Mouse (Mus musculus) heart, embryonic 12.5 days (tissue): ENCODE measurements around the gene Cse1l. TPM values are rescaled to one million over a fixed set of nuclear protein-coding genes. Genes with fewer than 3 reads are reported as not detected.

Experiments used
- ATAC-seq: fragments of 200-750 bp; cut with Nextera tagmentation; 2 replicates; pipeline ENCODE4 v1.8.0; 2017; ENCODE audit warnings: moderate TSS enrichment, moderate library complexity; ENCODE audit not compliant: insufficient number of reproducible peaks, low FRiP score
- H3K27ac ChIP-seq: fragments of 300-500 bp; sonication (generic); 2 replicates; pipeline ENCODE4 v1.5.1; 2016; ENCODE audit warnings: mild to moderate bottlenecking, moderate library complexity; ENCODE audit not compliant: poor library complexity, severe bottlenecking
- H3K27me3 ChIP-seq: fragments of 300-500 bp; sonication (generic); replicated peaks from 2 replicates; pipeline ENCODE4 v1.6.1; 2016; ENCODE audit warnings: mild to moderate bottlenecking, moderate library complexity
- H3K36me3 ChIP-seq: fragments of 300-500 bp; sonication (generic); 2 replicates; pipeline ENCODE4 v1.6.1; 2016; ENCODE audit warnings: mild to moderate bottlenecking, moderate library complexity
- H3K4me1 ChIP-seq: fragments of 300-500 bp; sonication (generic); replicated peaks from 2 replicates; pipeline ENCODE4 v1.6.1; 2016; ENCODE audit warnings: mild to moderate bottlenecking
- H3K4me2 ChIP-seq: fragments of 300-500 bp; sonication (generic); 2 replicates; pipeline ENCODE4 v1.6.1; 2016; ENCODE audit warnings: mild to moderate bottlenecking, moderate library complexity
- H3K4me3 ChIP-seq: fragments of 300-500 bp; sonication (generic); 2 replicates; pipeline ENCODE4 v1.5.1; 2016; ENCODE audit warnings: mild to moderate bottlenecking
- H3K9ac ChIP-seq: fragments of 300-500 bp; sonication (generic); 2 replicates; pipeline ENCODE4 v1.6.1; 2016; ENCODE audit warnings: mild to moderate bottlenecking, moderate library complexity
- H3K9me3 ChIP-seq: fragments of 300-500 bp; sonication (generic); replicated peaks from 2 replicates; pipeline ENCODE4 v1.6.1; 2016; ENCODE audit warnings: mild to moderate bottlenecking, moderate library complexity
- WGBS: fragments of 180-500 bp; shearing (Covaris S2); methylation state at CpG from one replicate; pipeline ENCODE4 v1.1.7; 2016; 5-methylcytosine and 5-hydroxymethylcytosine counted together
- polyA plus RNA-seq: library from polyadenylated mRNA; unstranded; fragments of >200 nt; fragmentation: Nextera tagmentation; extraction: Ambion mirVana; gene quantifications from 2 replicates; pipeline ENCODE4 v1.2.1, GENCODE M21; 2016

Gene Cse1l
- polyA plus RNA-seq, 1 experiment from 2014 or later: 123 TPM

DNA sequence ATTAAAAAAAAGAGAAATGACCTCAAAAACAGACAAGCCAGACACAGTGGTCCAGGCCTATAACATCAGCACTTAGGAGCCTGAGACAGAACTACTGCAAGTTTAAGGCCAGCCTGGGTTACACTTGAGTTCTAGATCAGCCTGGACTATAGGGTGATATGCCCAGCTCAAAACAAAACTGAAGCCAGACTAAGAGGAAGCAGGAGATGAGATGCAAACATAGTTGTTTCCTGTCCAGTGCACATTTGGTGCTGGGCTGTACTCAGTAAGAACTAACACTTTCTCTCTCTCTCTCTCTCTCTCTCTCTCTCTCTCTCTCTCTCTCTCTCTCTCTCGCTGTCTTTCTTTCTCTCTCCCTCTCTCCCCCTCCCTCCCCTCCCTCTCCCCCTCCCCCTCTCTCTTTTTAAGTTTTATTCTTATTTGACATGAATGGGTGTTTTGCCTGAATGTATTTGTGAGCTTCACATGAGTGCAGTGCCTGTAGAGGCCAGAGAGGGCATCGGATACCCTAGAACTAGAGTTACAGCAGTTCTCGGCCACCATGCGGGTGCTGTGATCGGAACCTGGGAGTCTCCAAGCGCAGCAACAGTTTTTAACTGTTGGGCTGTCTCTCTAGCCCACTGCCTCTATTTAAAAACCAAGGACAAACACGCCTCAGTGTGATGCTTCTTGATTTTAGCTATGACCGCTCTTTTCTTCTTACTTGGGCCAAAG, 4.9 kb upstream of the Cse1l start:
- Histone ChIP-seq H3K27ac (no peak overlapping the region), H3K4me3 (no peak overlapping the region), H3K4me1 (0 out of 2 replicates have a peak, but pooled peaks cover 3% of the 10 kb centered on the region), H3K4me2 (no peak overlapping the region), H3K27me3 (no peaks in the 10 kb centered on the region), H3K36me3 (peaks cover 16% of the 10 kb centered on the region), H3K9ac (no peak overlapping the region), H3K9me3 (peaks cover 4% of the 10 kb centered on the region)
- 91% methylated on average over 8 of the region's 8 CpGs for WGBS
- no peak for ATAC-seq

- ATAC-seq: no peak
These were observed 2.0 kb upstream of the Cse1l start for GRCm38 (mm10) chr2:166903719-166904282.

GRCm38 (mm10) chr2:166906523-166907182, 813 bp downstream of the Cse1l start:
- ATAC-seq: peak; percentile 22
- Histone ChIP-seq H3K4me2 (peak overlapping the region; percentile 96), H3K4me1 (peaks cover 18% of the 10 kb centered on the region), H3K36me3 (peaks cover 9% of the 10 kb centered on the region), H3K9me3 (no peaks in the 10 kb centered on the region), H3K9ac (peak overlapping the region; percentile 88), H3K27me3 (no peaks in the 10 kb centered on the region), H3K27ac (peak overlapping the region; percentile 99), H3K4me3 (peak overlapping the region; percentile 78)
- under 1% methylated on average over 28 of the region's 28 CpGs for WGBS

More at GRCm38 (mm10) chr2:166903719-166904282, 2.0 kb upstream of the Cse1l start:
- Histone ChIP-seq H3K27ac (no peak overlapping the region), H3K4me1 (peaks cover 13% of the 10 kb centered on the region), H3K36me3 (0 out of 2 replicates have a peak, but pooled peaks cover 2% of the 10 kb centered on the region), H3K9ac (no peak overlapping the region), H3K27me3 (no peaks in the 10 kb centered on the region), H3K4me2 (no peak overlapping the region), H3K4me3 (no peak overlapping the region), H3K9me3 (peaks cover 4% of the 10 kb centered on the region)
- 91% methylated on average over 6 of the region's 6 CpGs for WGBS

DNA sequence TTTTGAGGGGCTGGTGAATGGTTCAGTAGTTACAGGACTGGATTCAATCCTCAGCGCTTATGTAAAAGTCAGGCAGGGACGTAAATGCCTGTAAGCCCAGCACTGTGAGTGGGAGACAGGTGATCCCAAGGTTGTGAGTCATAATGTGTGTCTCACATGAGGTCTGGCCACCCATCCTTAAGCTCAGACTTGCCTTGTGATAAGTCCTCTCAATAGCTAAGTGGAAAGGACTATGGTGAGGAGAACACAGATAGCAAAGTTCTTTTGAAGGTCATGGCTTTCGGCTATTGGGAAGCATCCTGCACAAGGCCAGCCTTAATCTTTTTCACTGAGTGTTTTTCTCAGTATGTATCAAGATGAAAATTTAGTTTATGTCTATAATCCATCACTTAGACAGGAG, 3.9 kb downstream of the Cse1l start:
- Histone ChIP-seq H3K27ac (no peak overlapping the region; the same call in 1 of the 2 replicates), H3K36me3 (peaks cover 8% of the 10 kb centered on the region), H3K4me3 (no peak overlapping the region), H3K9ac (no peak overlapping the region), H3K9me3 (no peaks in the 10 kb centered on the region), H3K4me2 (no peak overlapping the region), H3K27me3 (no peaks in the 10 kb centered on the region), H3K4me1 (peaks cover 26% of the 10 kb centered on the region)
- ATAC-seq: no peak
- WGBS: 73% methylated on average over 3 of the region's 3 CpGs

GRCm38 (mm10) chr2:166910536-166910935, 4.7 kb downstream of the Cse1l start:
- Histone ChIP-seq H3K9ac (no peak overlapping the region), H3K27me3 (no peaks in the 10 kb centered on the region)

DNA sequence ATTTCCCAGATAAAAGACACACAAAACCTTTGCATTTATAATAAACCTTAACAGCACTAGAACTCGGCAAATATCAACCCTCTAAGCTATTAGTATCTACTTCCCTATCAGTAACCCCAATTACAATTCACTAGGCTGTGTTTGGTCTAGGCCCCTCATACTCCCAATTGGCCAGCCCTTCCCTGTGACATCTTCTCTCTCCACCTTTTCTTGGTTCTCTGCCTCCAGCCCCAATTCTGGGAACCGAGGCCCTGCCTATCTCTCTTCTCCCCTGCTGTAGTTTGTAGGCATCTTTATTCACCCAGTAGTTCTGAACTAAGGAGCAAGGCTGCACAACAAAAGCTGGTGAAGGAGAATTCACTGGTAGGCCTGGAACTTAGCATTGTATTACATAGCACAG, 18.1 kb downstream of the Cse1l start:
- no peak for ATAC-seq
- Histone ChIP-seq H3K9ac (no peak overlapping the region), H3K36me3 (peaks cover 76% of the 10 kb centered on the region), H3K4me1 (no peaks in the 10 kb centered on the region), H3K9me3 (no peaks in the 10 kb centered on the region), H3K27me3 (no peaks in the 10 kb centered on the region), H3K4me3 (no peak overlapping the region), H3K27ac (no peak overlapping the region), H3K4me2 (no peak overlapping the region)
- 83% methylated on average over 2 of the region's 2 CpGs for WGBS

More at GRCm38 (mm10) chr2:166910536-166910935, 4.7 kb downstream of the Cse1l start:
- Histone ChIP-seq H3K4me3 (no peak overlapping the region), H3K4me2 (no peak overlapping the region), H3K27ac (no peak overlapping the region), H3K4me1 (peaks cover 23% of the 10 kb centered on the region), H3K36me3 (peaks cover 8% of the 10 kb centered on the region), H3K9me3 (no peaks in the 10 kb centered on the region)
- 91% methylated on average over 8 of the region's 8 CpGs for WGBS
- ATAC-seq: no peak

- Histone ChIP-seq H3K27me3 (no peaks in the 10 kb centered on the region), H3K4me2 (no peak overlapping the region), H3K4me3 (no peak overlapping the region), H3K27ac (no peak overlapping the region), H3K9ac (no peak overlapping the region), H3K9me3 (no peaks in the 10 kb centered on the region), H3K36me3 (peaks cover 82% of the 10 kb centered on the region), H3K4me1 (peaks cover 3% of the 10 kb centered on the region; the same call in 1 of the 2 replicates)
- 90% methylated on average over 6 of the region's 6 CpGs for WGBS
- no peak for ATAC-seq
These were observed 28.1 kb downstream of the Cse1l start for GRCm38 (mm10) chr2:166933943-166934342.

GRCm38 (mm10) chr2:166934416-166934815, 28.6 kb downstream of the Cse1l start:
- Histone ChIP-seq H3K4me1 (peaks cover 3% of the 10 kb centered on the region; the same call in 1 of the 2 replicates), H3K36me3 (peaks cover 81% of the 10 kb centered on the region)
- WGBS: 92% methylated on average over 5 of the region's 5 CpGs

GRCm38 (mm10) chr2:166935582-166935981, 29.7 kb downstream of the Cse1l start:
- 94% methylated on average over 7 of the region's 7 CpGs for WGBS
- Histone ChIP-seq H3K27me3 (no peaks in the 10 kb centered on the region), H3K36me3 (peaks cover 82% of the 10 kb centered on the region), H3K4me1 (peaks cover 3% of the 10 kb centered on the region; the same call in 1 of the 2 replicates), H3K4me3 (no peak overlapping the region), H3K9ac (no peak overlapping the region), H3K27ac (no peak overlapping the region), H3K4me2 (no peak overlapping the region), H3K9me3 (no peaks in the 10 kb centered on the region)
- no peak for ATAC-seq

More at GRCm38 (mm10) chr2:166934416-166934815, 28.6 kb downstream of the Cse1l start:
- no peak overlapping the region for H3K4me3 ChIP-seq
- no peak overlapping the region for H3K9ac ChIP-seq
- no peak overlapping the region for H3K4me2 ChIP-seq
- H3K27me3 ChIP-seq: no peaks in the 10 kb centered on the region
- H3K9me3 ChIP-seq: no peaks in the 10 kb centered on the region
- ATAC-seq: no peak
- H3K27ac ChIP-seq: no peak overlapping the region

- H3K36me3 ChIP-seq: peaks cover 82% of the 10 kb centered on the region
- ATAC-seq: no peak
- WGBS: 83% methylated on average over 2 of the region's 2 CpGs
These were observed 30.3 kb downstream of the Cse1l start for GRCm38 (mm10) chr2:166936166-166936565.

DNA sequence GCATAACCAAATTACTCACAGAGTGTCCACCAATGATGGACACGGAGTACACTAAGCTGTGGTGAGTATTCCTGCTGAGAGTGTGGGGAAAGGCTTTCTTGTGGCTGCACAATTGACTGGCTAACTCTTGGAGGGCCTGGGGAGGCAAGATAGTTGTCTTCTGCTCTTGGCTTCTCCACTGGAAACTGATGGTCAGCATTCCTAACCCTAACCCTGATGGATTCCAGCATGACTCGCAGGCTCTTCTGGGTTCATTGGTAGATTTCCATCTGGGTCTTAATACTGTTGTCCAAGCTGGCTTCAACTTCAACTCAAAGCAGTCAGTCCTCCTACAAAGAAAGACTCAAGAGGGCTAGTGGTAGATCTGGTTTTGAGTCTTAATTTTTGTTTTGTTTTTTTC, 37.3 kb downstream of the Cse1l start:
- no peaks in the 10 kb centered on the region for H3K27me3 ChIP-seq
- H3K27ac ChIP-seq: no peak overlapping the region
- H3K4me1 ChIP-seq: 0 out of 2 replicates have a peak, but pooled peaks cover 3% of the 10 kb centered on the region
- H3K4me3 ChIP-seq: no peak overlapping the region
- H3K9ac ChIP-seq: no peak overlapping the region
- H3K9me3 ChIP-seq: no peaks in the 10 kb centered on the region
- WGBS: 89% methylated on average over 2 of the region's 2 CpGs
- ATAC-seq: no peak
- H3K4me2 ChIP-seq: no peak overlapping the region
- peaks cover 87% of the 10 kb centered on the region for H3K36me3 ChIP-seq

More at GRCm38 (mm10) chr2:166936166-166936565, 30.3 kb downstream of the Cse1l start:
- Histone ChIP-seq H3K4me1 (peaks cover 3% of the 10 kb centered on the region; the same call in 1 of the 2 replicates), H3K9me3 (no peaks in the 10 kb centered on the region), H3K27me3 (no peaks in the 10 kb centered on the region), H3K4me3 (no peak overlapping the region), H3K4me2 (no peak overlapping the region), H3K27ac (no peak overlapping the region), H3K9ac (no peak overlapping the region)
